Mouse (Mus musculus) ES-CJ7 (cell line): Measurements from ENCODE around the gene Akirin2.
"Not testable (repeated sequence)": the region's sequence is repeated elsewhere in the genome, so short reads cannot be mapped to it uniquely, and the experiment has no call there.

Experiments used
- DNase-seq: peaks from one replicate; pipeline ENCODE4 v3.0.0; 2011; ENCODE audit warnings: low read depth, low spot score

Akirin2 gene

GRCm38 (mm10) chr4:34550748-34551097 lies at the start of gene Akirin2:
Gene Akirin2 (plus strand): TSS chr4:34550937.
- no peak for DNase-seq

- no peak for DNase-seq
These were observed 40.4 kb upstream of the Akirin2 start for GRCm38 (mm10) chr4:34510305-34510704.

DNA sequence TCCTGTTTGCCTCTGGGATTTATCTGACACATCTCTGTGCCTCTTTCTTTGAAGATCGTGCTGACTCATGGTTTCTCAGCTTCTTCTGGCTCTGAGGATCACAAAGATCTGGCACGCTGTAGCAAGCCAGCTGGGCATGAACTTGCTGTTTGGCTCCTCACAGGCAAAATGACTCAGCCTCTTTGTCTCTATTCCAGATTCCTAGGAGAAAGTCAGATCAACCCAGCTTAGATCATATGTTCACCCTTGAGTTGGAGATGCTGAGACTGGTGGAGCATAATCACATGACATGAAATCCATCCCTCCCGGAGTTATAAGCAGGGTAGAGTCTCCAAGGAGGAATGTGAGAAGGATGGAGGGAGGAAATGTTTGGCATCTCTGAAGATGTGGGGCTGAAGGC lies 27.9 kb upstream of the Akirin2 start:
- DNase-seq: no peak

GRCm38 (mm10) chr4:34523586-34523985 lies 27.2 kb upstream of the Akirin2 start:
- DNase-seq: no peak

DNA sequence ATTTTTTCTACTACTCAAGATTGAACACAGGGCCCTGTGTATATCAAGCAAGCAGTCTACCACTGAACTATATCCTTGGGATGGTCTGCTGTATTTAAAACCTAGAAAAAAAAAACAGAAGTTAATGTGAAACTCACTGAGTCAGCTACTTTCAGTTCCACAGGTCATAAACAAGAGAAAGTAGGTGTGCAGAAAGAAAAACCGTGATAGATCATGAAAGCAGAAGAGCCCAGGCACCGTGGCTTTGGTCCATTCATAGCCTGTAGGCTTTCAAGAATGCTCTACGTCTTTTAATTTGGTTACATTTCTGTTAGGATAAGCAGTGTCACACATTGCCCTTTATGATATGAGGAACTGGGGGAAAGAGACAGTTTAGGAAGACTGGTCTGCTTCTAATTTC lies 24.0 kb upstream of the Akirin2 start:
- DNase-seq: no peak

DNA sequence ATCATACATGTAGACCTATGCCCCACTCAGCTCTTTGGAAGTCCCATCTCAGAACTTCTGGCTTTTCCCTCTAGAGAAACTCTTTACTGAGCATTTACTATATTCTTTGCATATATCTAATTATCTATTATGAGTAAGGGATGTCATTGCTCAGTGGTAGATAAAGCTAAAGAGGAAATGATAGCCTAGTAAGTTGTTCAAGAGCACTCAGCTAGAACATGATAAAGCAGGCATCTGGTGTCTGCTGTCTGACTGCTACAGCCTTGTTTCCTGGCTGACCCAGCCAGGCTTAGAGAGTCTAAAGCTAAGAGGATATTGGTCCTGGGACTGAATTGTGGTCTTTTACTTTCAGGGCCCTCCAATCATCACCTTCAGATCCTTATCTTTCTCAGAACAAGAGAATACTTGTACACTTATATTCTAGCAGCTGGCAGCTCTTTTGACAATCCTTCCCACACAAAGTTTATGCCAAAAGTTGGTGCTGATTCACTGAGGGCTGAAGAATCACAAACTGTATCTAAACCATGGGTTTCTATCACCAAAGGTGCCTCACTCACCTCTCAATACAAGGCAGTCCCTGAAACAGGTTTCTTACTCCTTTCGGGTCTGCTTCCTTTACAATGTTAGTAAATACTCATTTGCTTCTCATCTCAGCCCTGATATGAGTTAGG lies 22.2 kb upstream of the Akirin2 start:
- DNase-seq: no peak

GRCm38 (mm10) chr4:34529379-34529778 lies 21.4 kb upstream of the Akirin2 start:
- DNase-seq: no peak

DNA sequence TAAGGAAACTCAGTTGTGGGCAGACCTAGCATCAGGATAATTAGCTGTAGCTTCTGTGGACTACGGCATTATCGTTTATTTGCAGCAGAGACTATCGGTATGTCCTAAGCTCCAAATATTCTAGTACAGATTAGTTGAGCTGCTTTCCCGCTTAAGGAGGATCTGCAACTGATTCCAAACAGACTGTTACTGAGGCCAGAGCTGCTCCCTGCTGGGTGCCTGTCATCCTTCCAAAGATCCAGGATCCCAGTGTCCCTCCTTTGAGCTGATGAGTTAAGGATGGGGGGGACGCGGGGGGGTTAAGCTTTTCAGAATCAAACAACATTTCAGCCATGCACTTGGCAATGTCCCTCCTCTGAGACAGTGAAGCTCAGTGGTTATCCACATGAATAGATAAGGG lies 20.8 kb upstream of the Akirin2 start:
- no peak for DNase-seq

- DNase-seq: peak; percentile 98
These were observed 573 bp upstream of the Akirin2 start for GRCm38 (mm10) chr4:34549981-34550747.

DNA sequence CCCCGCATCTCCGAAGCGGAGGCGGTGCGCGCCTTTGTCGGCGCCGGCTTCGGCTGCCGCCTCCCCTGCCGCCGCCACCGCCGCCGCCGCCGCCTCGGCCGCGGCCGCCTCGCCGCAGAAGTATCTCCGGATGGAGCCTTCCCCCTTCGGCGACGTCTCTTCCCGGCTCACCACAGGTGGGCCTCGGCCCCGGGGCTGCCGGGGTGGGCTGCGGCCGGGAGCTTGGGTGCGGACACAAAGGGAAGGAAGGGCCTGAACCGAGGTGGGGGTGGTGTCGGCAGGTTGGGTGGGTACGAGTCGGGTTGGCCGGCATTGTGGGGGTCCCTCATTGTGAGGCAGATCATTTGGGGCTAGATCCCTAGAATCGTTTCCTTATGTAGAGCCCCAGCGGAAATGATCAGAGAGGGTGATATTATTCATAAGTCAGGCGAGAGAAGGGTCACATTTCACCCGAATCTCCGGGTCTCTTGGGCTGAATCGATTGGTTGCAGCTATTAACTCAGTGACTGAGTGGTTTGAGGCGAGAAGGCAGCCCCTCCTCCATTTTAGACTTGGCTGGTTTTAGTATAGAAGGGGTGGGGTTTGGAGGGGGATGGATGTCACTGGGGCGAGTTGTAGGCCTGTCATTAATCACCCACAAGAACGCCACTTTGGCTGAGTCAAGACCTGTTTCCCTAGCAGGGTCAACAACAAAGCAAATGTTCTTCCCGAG lies 517 bp downstream of the Akirin2 start:
- DNase-seq: peak; percentile 78

DNA sequence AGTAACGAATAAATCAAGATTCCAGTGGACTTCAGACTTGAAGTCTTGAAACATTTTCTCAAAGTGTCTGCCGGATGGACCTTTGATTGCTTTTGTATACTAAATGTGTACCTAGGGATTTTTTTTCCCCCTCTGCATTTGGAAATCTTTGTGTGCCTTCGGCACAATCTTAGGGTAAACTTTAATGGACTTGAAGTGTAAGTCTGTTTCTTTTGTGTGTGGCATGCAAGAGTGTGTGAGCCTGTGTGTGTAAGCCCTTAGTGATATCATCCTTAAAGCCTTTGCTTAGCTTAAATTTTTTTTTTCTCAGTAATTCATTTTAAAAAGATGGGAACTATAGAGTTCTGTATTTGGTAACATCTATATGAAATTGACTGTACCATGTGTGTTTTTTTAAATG lies 1.2 kb downstream of the Akirin2 start:
- no peak for DNase-seq

GRCm38 (mm10) chr4:34554596-34554995 lies 3.9 kb downstream of the Akirin2 start:
- DNase-seq: no peak

GRCm38 (mm10) chr4:34555604-34556003 lies 4.9 kb downstream of the Akirin2 start:
- DNase-seq: no peak

DNA sequence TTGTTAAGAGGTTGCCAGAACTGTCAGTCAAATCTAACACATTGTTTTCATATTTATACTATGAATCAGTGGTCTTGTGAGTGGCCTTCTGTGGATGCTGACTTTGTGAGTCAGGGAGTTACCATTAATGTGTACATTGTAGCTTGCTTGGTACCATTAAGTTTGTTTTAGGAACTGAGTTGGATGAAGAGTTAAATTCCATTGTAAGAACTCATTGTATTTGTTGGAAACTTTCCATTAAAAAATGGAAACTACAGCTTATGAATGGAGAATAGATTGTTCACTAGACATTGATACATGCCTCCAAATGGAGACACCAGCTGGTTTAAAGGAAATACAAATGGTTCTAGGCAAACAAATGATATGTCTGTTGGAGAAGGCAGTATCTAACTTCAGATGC lies 5.4 kb downstream of the Akirin2 start:
- DNase-seq: no peak

GRCm38 (mm10) chr4:34560971-34561370 lies 10.2 kb downstream of the Akirin2 start:
- peak; percentile 77 for DNase-seq

GRCm38 (mm10) chr4:34566226-34566625 lies 15.5 kb downstream of the Akirin2 start:
- no peak for DNase-seq

DNA sequence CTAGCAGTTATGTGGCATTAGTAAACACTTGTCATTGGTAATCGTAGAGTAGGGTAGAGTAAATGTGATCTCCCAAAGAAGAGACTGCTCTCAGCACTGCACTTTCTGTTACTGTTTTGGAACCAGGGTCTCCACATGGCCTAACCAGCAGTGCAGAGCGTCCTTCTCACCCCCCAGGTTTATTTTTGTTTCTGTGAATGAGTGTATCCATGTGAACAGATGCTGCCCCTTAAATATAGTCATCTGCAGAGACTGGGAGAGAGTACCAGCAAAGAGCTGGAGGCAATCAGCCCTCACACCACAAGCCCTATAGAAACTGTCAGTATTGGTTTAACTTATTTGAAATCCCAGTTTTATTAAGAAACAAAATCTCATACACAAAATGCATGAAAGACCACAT lies 22.1 kb downstream of the Akirin2 start:
- DNase-seq: no peak

DNA sequence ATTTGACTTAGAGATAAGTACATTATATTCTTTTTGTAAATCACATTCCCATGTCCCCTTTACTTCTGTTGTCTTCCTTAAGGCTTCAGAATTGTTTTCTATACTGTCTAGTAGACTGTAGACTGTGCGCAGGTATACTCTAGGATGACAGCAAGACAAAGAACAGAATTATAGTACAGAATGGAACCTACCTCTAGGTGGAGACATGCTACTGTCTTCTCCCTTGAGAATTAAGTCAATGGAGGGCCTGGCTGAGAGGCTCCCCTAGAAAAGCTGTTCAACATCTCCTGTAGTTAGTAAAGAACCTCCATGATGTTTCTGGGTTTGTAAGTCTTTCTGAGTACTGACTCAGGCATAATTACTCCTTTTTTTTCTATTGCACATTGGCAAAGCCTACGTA lies 26.3 kb downstream of the Akirin2 start:
- peak; percentile 38 for DNase-seq

DNA sequence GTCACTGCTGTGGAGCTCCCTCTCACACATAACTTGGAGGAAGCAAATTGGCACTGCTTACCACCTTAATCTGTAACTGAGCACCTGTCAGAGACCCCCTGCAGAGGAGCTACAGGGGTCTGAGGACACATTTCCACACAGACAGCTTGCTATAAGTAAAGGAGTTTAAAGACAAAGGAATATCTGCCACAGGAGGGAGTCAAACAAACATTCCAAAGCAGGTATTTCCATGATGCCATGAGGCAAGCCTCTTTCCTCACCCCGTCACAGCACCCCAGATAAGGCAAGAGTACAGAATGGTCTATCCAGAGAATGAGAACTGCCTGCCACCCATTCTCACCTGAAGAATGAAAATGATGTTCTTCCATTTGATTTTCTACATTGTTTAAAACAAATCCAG lies 28.5 kb downstream of the Akirin2 start:
- peak; percentile 25 for DNase-seq

DNA sequence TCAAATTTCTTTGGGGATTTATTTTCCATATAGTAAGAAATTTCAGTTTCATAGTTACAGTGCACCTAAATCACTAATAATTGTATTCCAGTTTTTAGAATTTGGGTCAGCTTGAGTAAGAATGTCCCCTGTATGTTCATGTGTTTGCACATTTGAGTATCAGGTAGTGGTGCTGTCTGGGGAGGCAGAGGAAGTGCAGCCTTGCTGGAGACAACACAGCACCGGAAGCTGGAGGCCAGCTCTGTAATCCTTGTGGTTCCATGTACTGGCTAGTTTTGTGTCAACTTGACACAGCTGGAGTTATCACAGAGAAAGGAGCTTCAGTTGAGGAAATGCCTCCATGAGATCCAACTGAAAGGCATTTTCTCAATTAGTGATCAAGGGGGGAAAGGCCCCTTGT lies 30.8 kb downstream of the Akirin2 start:
- not testable (repeated sequence) for DNase-seq

GRCm38 (mm10) chr4:34581990-34582389 lies 31.3 kb downstream of the Akirin2 start:
- peak; percentile 37 for DNase-seq

GRCm38 (mm10) chr4:34582476-34582875 lies 31.7 kb downstream of the Akirin2 start:
- peak; percentile 49 for DNase-seq

DNA sequence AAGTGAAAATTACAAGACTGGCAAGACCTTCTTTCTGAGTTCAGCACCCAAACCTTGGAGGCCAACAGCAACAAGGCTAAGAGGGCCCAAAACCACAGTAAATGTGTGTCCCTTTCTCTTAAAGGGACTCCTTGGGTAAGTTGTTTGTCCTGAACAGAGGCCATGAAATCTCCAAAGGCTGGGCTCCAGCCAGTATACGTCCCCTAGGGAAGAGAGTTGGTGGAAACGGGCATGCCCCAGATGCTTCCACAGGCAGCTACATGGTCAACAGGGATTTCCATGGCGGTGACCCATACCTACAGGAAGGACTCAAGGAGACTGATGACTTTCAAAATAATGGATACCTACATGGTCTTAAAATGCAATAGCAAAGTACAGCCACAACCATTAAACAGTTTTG lies 32.7 kb downstream of the Akirin2 start:
- no peak for DNase-seq
